Mouse (Mus musculus) lung, embryonic 14.5 days (tissue): ENCODE data around the gene Ankrd13a. TPM values are rescaled to one million over a fixed set of nuclear protein-coding genes. Genes with fewer than 3 reads are reported as not detected.

Experiments
- ATAC-seq: fragments of 200-750 bp; cut with Nextera tagmentation; 2 replicates; pipeline ENCODE4 v1.8.0; 2017; ENCODE audit warnings: mild to moderate bottlenecking, moderate TSS enrichment, moderate library complexity; ENCODE audit not compliant: insufficient read depth
- DNase-seq: peaks from one replicate; pipeline ENCODE4 v3.0.0-alpha.2; 2015
- H3K27ac ChIP-seq: fragments of 300-500 bp; sonication (generic); 2 replicates; pipeline ENCODE4 v1.5.1; 2014; ENCODE audit warnings: low read depth, mild to moderate bottlenecking, moderate library complexity
- H3K27me3 ChIP-seq: fragments of 300-500 bp; sonication (generic); 2 replicates; pipeline ENCODE4 v1.6.1; 2014; ENCODE audit warnings: low read length, control low read depth; ENCODE audit not compliant: insufficient read depth
- H3K36me3 ChIP-seq: fragments of 300-500 bp; sonication (generic); 2 replicates; pipeline ENCODE4 v1.6.1; 2014; ENCODE audit warnings: control low read depth; ENCODE audit not compliant: insufficient read depth
- H3K4me1 ChIP-seq: fragments of 300-500 bp; sonication (generic); 2 replicates; pipeline ENCODE4 v1.6.1; 2014; ENCODE audit warnings: antibody characterized with exemption, control low read depth; ENCODE audit not compliant: insufficient read depth
- H3K4me2 ChIP-seq: fragments of 300-500 bp; sonication (generic); 2 replicates; pipeline ENCODE4 v1.6.1; 2014; ENCODE audit warnings: mild to moderate bottlenecking
- H3K4me3 ChIP-seq: fragments of 300-500 bp; sonication (generic); 2 replicates; pipeline ENCODE4 v1.5.1; 2014; ENCODE audit warnings: low read depth, low read length
- H3K9ac ChIP-seq: fragments of 300-500 bp; sonication (generic); 2 replicates; pipeline ENCODE4 v1.6.1; 2014
- H3K9me3 ChIP-seq: fragments of 300-500 bp; sonication (generic); 2 replicates; pipeline ENCODE4 v1.6.1; 2016; ENCODE audit warnings: low read depth, low read length, control low read depth
- CTCF ChIP-seq: IDR thresholded peaks from 2 replicates; pipeline ENCODE4 v1.5.1; 2016; ENCODE audit warnings: antibody characterized with exemption, low read depth
- WGBS: fragments of 180-500 bp; shearing (Covaris S2); extraction: QIAGEN DNeasy Blood & Tissue Kit; methylation state at CpG from one replicate; pipeline ENCODE4 v1.1.7; 2014; 5-methylcytosine and 5-hydroxymethylcytosine counted together
- polyA plus RNA-seq: library from polyadenylated mRNA; unstranded; fragments of >200 nt; fragmentation: Nextera tagmentation; extraction: Ambion mirVana; gene quantifications from 2 replicates; pipeline ENCODE4 v1.2.1, GENCODE M21; 2014

Gene Ankrd13a
- polyA plus RNA-seq, 1 experiment from 2014 or later: 83.2 TPM

- Histone ChIP-seq H3K36me3 (peaks cover 58% of the 10 kb centered on the region), H3K27me3 (no peaks in the 10 kb centered on the region), H3K4me2 (peak overlapping the region; percentile 59; the same call in 1 of the 2 replicates), H3K4me3 (no peak overlapping the region), H3K9ac (no peak overlapping the region), H3K27ac (no peak overlapping the region), H3K9me3 (no peaks in the 10 kb centered on the region), H3K4me1 (peaks cover 15% of the 10 kb centered on the region)
- 79% methylated on average over 8 of the region's 8 CpGs for WGBS
- no peak for ATAC-seq
- DNase-seq: no peak
- TF ChIP-seq CTCF: no peak
Observed at GRCm38 (mm10) chr5:114797253-114797652, 22.8 kb downstream of the Ankrd13a start.

DNA sequence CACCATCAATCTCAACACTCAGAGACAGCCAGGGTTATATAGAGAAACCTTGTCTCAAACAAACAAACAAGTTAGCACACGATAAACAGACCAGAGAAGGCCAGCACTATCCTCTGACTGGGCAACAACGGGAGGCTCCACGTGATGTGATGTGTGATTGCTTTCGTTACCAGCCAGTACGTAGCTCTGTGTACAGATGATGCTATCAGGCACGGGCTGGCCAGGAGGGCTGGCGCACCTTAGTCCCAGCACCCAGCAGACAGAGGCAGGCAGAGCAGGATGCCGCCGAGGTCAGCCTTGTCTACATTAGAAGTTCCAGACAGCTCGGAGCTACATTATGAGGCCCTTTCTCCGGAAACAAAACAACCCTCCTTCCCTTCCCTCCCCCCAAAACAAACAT lies 25.4 kb downstream of the Ankrd13a start:
- Histone ChIP-seq H3K27ac (no peak overlapping the region), H3K36me3 (peaks cover 67% of the 10 kb centered on the region), H3K9ac (no peak overlapping the region), H3K9me3 (no peaks in the 10 kb centered on the region), H3K4me1 (peaks cover 4% of the 10 kb centered on the region), H3K27me3 (no peaks in the 10 kb centered on the region), H3K4me3 (no peak overlapping the region), H3K4me2 (no peak overlapping the region)
- no peak for TF ChIP-seq CTCF
- 64% methylated on average over 11 of the region's 11 CpGs for WGBS
- ATAC-seq: no peak
- DNase-seq: no peak

GRCm38 (mm10) chr5:114801049-114801448 lies 26.6 kb downstream of the Ankrd13a start:
- Histone ChIP-seq H3K4me3 (no peak overlapping the region), H3K36me3 (peaks cover 78% of the 10 kb centered on the region), H3K27ac (no peak overlapping the region), H3K4me2 (no peak overlapping the region), H3K27me3 (no peaks in the 10 kb centered on the region), H3K4me1 (no peaks in the 10 kb centered on the region; the same call in 1 of the 2 replicates), H3K9ac (no peak overlapping the region), H3K9me3 (no peaks in the 10 kb centered on the region)
- DNase-seq (no peak), ATAC-seq (no peak)
- no peak for TF ChIP-seq CTCF
- 36% methylated on average over 8 of the region's 8 CpGs for WGBS

DNA sequence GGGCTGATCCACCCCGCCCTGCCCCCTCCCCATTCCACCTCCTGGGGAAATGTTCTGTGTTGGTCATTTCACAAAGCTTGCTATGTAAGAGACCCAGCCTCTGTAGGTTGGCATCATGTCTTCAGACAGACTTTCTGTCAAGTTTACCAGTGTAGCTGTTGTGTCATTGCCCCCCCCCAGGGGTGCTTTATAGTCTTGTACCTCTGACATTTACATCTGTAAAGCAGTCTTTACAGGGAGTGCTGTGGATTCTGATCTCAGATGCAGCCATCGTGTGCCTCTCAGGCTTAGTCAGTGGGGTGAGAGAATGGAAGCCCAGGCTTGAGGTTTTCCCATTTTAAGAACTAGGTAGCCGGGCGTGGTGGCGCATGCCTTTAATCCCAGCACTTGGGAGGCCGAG lies 27.4 kb downstream of the Ankrd13a start:
- TF ChIP-seq CTCF: no peak
- 89% methylated on average over 6 of the region's 6 CpGs for WGBS
- H3K27ac ChIP-seq: no peak overlapping the region

DNA sequence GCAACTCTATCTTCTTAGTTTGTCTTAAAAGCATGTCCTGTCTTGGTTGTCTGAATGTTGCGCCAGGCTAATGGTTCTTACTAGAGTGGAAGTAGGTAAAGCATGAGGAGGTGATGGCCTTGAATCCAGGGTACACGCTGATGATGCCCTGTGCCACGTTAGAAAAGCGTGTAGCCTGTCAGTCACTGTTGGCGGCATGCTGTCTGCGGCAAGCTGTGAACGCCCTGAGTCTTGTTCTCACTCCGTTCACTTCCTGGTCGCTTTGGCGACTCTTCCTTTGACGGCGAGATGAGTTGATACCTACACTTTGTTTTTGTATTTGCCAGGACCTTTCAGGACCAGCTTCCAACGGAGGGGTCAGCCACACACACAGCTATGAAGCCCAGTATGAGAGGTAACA lies 28.8 kb downstream of the Ankrd13a start:
- H3K27me3 ChIP-seq: no peaks in the 10 kb centered on the region
- ATAC-seq (no peak), DNase-seq (no peak)
- H3K4me2 ChIP-seq: no peak overlapping the region
- TF ChIP-seq CTCF: no peak
- H3K36me3 ChIP-seq: peaks cover 91% of the 10 kb centered on the region
- H3K4me1 ChIP-seq: no peaks in the 10 kb centered on the region
- no peak overlapping the region for H3K4me3 ChIP-seq
- no peaks in the 10 kb centered on the region for H3K9me3 ChIP-seq
- H3K9ac ChIP-seq: no peak overlapping the region
- 86% methylated on average over 13 of the region's 13 CpGs for WGBS
- H3K27ac ChIP-seq: no peak overlapping the region

More for the DNA sequence above, 27.4 kb downstream of the Ankrd13a start:
- H3K4me2 ChIP-seq: no peak overlapping the region
- no peaks in the 10 kb centered on the region; the same call in 1 of the 2 replicates for H3K4me1 ChIP-seq
- H3K36me3 ChIP-seq: peaks cover 85% of the 10 kb centered on the region
- H3K4me3 ChIP-seq: no peak overlapping the region
- H3K27me3 ChIP-seq: no peaks in the 10 kb centered on the region
- ATAC-seq (no peak), DNase-seq (no peak)
- H3K9me3 ChIP-seq: no peaks in the 10 kb centered on the region
- H3K9ac ChIP-seq: no peak overlapping the region

DNA sequence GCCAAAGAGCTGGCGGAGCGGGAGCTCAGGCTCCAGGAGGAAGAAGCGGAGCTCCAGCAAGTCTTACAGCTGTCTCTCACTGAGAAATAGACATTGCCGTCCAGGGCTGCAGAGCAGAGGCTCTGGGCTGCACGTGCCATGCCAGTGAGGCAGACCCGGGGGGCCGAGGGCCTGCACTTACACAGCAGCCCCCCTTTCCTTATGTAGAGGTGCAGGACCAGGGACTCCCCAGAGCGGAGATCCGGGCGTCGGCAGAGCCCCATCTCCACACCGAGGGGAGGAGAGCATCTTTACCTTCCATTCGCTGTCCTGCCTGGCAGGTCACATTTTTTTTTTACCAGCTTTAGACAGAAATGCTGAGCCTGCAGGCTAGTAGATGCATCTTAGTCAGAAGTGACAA lies 29.9 kb downstream of the Ankrd13a start:
- no peak for DNase-seq
- Histone ChIP-seq H3K4me3 (no peak overlapping the region), H3K27me3 (no peaks in the 10 kb centered on the region), H3K4me1 (no peaks in the 10 kb centered on the region), H3K9me3 (no peaks in the 10 kb centered on the region), H3K4me2 (no peak overlapping the region), H3K36me3 (peaks cover 91% of the 10 kb centered on the region), H3K9ac (no peak overlapping the region), H3K27ac (no peak overlapping the region)
- no peak for TF ChIP-seq CTCF
- no peak for ATAC-seq
- 90% methylated on average over 13 of the region's 13 CpGs for WGBS

DNA sequence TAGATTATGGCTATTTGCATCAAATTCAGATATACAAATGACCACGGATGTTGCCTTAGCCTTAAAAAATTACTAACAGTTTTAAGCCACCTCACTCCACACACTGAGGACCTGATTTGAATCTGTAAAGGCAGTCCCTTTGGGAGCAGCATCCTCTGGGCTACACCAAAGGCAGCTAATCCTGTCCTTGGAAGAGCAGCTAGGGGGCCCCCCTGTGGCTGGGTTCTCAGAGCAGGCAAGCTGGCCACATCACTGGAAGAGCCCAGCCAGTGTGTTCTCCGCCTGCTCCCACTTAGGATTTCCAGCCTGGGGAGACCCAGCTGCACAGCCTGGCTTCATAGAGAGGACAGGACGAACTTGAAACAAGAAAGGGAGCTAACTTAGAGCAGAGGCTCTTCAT lies 30.5 kb downstream of the Ankrd13a start:
- WGBS: 49% methylated on average over 3 of the region's 3 CpGs
- ATAC-seq: no peak
- Histone ChIP-seq H3K9ac (no peak overlapping the region), H3K4me2 (no peak overlapping the region), H3K9me3 (no peaks in the 10 kb centered on the region), H3K4me1 (no peaks in the 10 kb centered on the region), H3K27me3 (no peaks in the 10 kb centered on the region), H3K27ac (0 out of 2 replicates have a peak overlapping the region, but pooled peaks have one; percentile 33), H3K36me3 (peaks cover 86% of the 10 kb centered on the region), H3K4me3 (no peak overlapping the region)
- DNase-seq: peak; percentile 65
- TF ChIP-seq CTCF: peak; percentile 44
